Mouse (Mus musculus): ENCODE results near the gene Chrdl2. TPM values are rescaled to one million over a fixed set of nuclear protein-coding genes. Genes with fewer than 3 reads are reported as not detected.

Chrdl2 gene
- polyA plus RNA-seq, 1 experiment from 2014 or later, result 0.48 TPM

GRCm38 (mm10) chr7:100083812-100084211 is 77.8 kb downstream of the Chrdl2 start:
- Histone ChIP-seq H3K27ac (ENCODE audit: low read length) (no peak overlapping the region), H3K9ac (ENCODE audit: low read depth, low read length) (no peak overlapping the region), H3K27me3 (ENCODE audit: control insufficient read depth, insufficient read depth, low read depth, low read length) (no peaks in the 10 kb centered on the region), H3K4me2 (ENCODE audit: low read length) (no peak overlapping the region), H3K4me1 (ENCODE audit: control insufficient read depth, insufficient read depth, low read length) (no peaks in the 10 kb centered on the region), H3K4me3 (ENCODE audit: low read depth, low read length) (no peak overlapping the region), H3K9me3 (replicated peaks; ENCODE audit: control insufficient read depth, low read length, poor library complexity, severe bottlenecking) (no peaks in the 10 kb centered on the region), H3K36me3 (ENCODE audit: control insufficient read depth, insufficient read depth, low read length) (peaks cover 29% of the 10 kb centered on the region)
- 81% methylated on average over 6 of the region's 6 CpGs for WGBS
- no peak for ATAC-seq

Other genes with a start within 250 kb of the Chrdl2 start
- gene Olfr521, start 242.7 kb upstream of the Chrdl2 start, polyA plus RNA-seq (2015; fragmentation: Nextera tagmentation; extraction: Ambion mirVana), result not detected in 2 replicates
- gene Neu3, start 177.8 kb upstream of the Chrdl2 start, polyA plus RNA-seq (2015; fragmentation: Nextera tagmentation; extraction: Ambion mirVana), result 1.5 and 2.5 TPM in 2 replicates
- 1.1 and 1.3 TPM in 2 replicates for gene Xrra1, start 147.1 kb upstream of the Chrdl2 start, polyA plus RNA-seq (2015; fragmentation: Nextera tagmentation; extraction: Ambion mirVana)
- 286 and 308 TPM in 2 replicates for gene Spcs2, start 142.7 kb upstream of the Chrdl2 start, polyA plus RNA-seq (2015; fragmentation: Nextera tagmentation; extraction: Ambion mirVana)
- 4.3 and 4.4 TPM in 2 replicates for gene Rnf169, start 25.7 kb upstream of the Chrdl2 start, polyA plus RNA-seq (2015; fragmentation: Nextera tagmentation; extraction: Ambion mirVana)
- gene Pold3, start 115.4 kb downstream of the Chrdl2 start, polyA plus RNA-seq (2015; fragmentation: Nextera tagmentation; extraction: Ambion mirVana), result 51.6 and 55.7 TPM in 2 replicates
- gene Lipt2, start 153.1 kb downstream of the Chrdl2 start, polyA plus RNA-seq (2015; fragmentation: Nextera tagmentation; extraction: Ambion mirVana), result 15.4 and 18.2 TPM in 2 replicates
- 0.56 and 0.79 TPM in 2 replicates for gene Kcne3, start 170.3 kb downstream of the Chrdl2 start, polyA plus RNA-seq (2015; fragmentation: Nextera tagmentation; extraction: Ambion mirVana)
- gene Pgm2l1, start 221.2 kb downstream of the Chrdl2 start, polyA plus RNA-seq (2015; fragmentation: Nextera tagmentation; extraction: Ambion mirVana), result 36.5 and 39.4 TPM in 2 replicates

Measured in midbrain, embryonic 16.5 days (tissue).